Mouse (Mus musculus): ENCODE results near the gene Aars.

DNA sequence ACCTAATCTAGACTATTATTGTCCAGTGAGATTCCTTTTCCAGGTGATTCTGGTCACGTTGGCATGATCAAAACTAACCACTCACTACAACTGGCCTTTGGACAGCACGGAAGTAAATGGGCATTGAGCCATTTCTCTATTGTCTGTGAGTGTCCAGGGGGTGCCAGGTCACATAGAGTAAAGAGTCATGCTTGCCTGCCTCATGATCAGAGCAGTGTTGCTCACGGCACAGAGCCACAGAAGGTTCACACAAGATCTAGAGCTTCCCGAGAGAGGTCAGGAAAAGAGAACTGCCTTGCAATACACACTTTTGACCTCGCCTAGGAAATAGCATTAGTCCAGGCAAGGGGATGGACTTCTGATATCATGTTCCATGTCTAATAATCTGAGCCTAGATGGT lies 46.5 kb downstream of the Aars start:
- TF ChIP-seq CTCF (IDR thresholded peaks at IDR 0.05; ENCODE audit: borderline replicate concordance, insufficient read depth, low read length) (no peak), POLR2A (IDR thresholded peaks at IDR 0.05; ENCODE audit: low read depth, low read length) (no peak)
